Mouse (Mus musculus): Measurements from ENCODE around the gene Lhx9. TPM values are rescaled to one million over a fixed set of nuclear protein-coding genes. Genes with fewer than 3 reads are reported as not detected.

Lhx9 gene
- polyA plus RNA-seq, 1 experiment from 2014 or later, result 1.4 TPM

DNA sequence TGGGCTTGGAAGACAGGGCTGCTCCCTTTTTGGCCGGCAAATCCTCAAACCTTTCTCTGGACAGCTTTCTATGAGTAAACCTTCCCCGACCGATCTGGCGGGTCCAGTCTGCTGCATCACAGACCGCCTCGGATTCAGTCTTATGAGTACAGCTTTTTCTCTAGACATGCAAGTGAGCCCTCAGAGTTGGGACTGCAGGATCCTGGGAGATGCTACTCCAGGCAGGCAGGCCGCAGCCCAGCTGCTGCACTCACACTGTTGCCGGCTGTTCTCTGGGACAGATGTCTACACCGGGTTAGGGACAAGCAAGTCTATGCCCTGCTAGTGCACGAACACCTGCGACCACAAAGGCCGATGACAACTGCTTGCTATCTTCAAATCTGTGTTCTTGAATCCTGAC is 2.2 kb downstream of the Lhx9 start:
- Histone ChIP-seq H3K4me1 (peaks cover 60% of the 10 kb centered on the region), H3K27me3 (replicated peaks; ENCODE audit: low read depth, poor library complexity, severe bottlenecking) (peaks cover 98% of the 10 kb centered on the region), H3K36me3 (replicated peaks) (peaks cover 3% of the 10 kb centered on the region), H3K4me3 (no peak overlapping the region), H3K9me3 (no peaks in the 10 kb centered on the region), H3K27ac (replicated peaks) (no peak overlapping the region)
- peak; percentile 49 for DNase-seq (ENCODE audit: low spot score)
- WGBS, result under 1% methylated on average over 12 of the region's 12 CpGs

DNA sequence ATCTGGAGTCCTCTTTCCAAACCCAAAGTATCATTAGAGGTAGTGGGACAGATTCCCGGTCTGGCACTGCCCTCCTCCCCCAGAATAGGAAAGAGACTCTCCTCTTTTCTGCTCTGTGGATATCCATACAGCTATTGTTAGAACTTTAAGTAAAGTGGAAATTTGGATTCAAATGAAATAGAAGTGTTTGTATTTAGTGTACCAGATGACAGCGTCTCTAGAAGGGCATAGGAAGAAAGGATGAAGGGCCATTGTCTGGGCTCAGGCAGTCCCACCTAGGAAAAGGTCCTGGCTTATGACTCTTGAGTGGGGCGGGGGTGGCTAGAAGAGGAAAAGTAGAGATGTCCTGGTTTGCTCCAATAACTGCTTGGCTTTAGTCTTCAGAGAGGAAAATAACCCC is 2.9 kb downstream of the Lhx9 start:
- peaks cover 61% of the 10 kb centered on the region for H3K4me1 ChIP-seq
- no peak for DNase-seq (ENCODE audit: low spot score)
- peaks cover 98% of the 10 kb centered on the region for H3K27me3 ChIP-seq (replicated peaks; ENCODE audit: low read depth, poor library complexity, severe bottlenecking)
- H3K27ac ChIP-seq (replicated peaks), result no peak overlapping the region
- no peaks in the 10 kb centered on the region for H3K36me3 ChIP-seq (replicated peaks)
- 9% methylated on average over 3 of the region's 3 CpGs for WGBS
- H3K4me3 ChIP-seq, result no peak overlapping the region
- no peaks in the 10 kb centered on the region for H3K9me3 ChIP-seq

DNA sequence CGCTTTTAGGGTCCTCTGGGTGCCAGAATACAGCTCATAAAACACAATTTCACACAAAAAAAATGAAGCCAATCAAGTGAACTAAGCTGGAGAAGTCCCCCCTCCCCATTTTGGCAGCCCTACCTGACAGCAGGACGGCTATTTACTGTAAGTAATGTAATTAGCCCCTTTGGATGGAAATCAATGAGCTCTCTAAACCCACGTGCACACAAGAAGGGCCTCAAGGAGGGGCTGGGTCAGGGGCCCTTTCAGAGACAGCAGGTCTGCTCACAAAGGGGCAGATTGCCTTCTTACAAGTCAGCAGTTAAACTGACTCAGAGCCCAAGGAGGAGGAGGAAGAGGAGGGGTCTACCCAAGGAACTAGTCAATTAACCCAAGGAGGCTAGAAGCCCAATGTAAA is 4.2 kb downstream of the Lhx9 start:
- H3K9me3 ChIP-seq, result no peaks in the 10 kb centered on the region
- H3K27ac ChIP-seq (replicated peaks), result no peak overlapping the region
- 1% methylated on average over 3 of the region's 3 CpGs for WGBS
- no peaks in the 10 kb centered on the region for H3K36me3 ChIP-seq (replicated peaks)
- peaks cover 99% of the 10 kb centered on the region for H3K27me3 ChIP-seq (replicated peaks; ENCODE audit: low read depth, poor library complexity, severe bottlenecking)
- H3K4me3 ChIP-seq, result peak overlapping the region; percentile 53; the same call in 1 of the 2 replicates
- H3K4me1 ChIP-seq, result peaks cover 60% of the 10 kb centered on the region
- DNase-seq (ENCODE audit: low spot score), result peak; percentile 43

DNA sequence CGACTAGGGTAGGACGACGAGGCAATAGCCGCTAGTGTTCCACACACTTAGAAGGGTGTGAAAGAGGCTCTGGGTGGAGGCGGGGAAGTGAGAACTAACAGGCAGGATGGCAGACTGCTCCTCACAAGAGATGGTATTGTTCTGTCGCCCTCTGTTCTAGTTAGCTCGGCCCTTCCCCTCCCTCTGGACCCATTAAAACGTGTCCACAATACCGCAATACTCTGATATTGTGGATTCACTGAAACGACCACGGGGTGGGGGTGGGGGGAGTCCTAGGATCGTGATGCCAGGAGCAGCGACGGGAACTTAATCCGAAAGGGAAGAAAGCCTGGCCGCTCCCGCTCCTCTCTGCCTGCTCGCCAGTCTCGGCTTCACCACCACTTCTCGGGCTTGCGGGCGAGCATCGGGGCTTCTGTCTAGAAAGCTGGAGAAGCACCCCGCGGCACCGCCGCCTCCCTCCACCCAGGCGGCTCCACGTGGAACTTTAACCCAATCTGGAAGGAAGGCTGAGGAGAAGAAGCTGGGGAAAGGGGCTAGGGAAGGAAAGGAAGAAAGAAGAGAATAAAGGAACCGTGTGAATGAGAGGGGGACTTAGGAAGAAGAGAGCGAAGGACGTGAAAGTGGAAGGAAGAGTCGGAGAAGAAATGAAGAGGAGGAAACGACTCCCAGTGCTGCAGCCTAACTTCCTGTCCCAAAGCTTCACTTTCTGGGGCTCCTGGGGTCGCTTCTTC is 4.9 kb downstream of the Lhx9 start:
- Histone ChIP-seq H3K4me1 (peaks cover 54% of the 10 kb centered on the region), H3K27me3 (replicated peaks; ENCODE audit: low read depth, poor library complexity, severe bottlenecking) (peaks cover 99% of the 10 kb centered on the region), H3K9me3 (no peaks in the 10 kb centered on the region), H3K27ac (replicated peaks) (peak overlapping the region; percentile 35; the same call in 1 of the 2 replicates), H3K4me3 (peak overlapping the region; percentile 53), H3K36me3 (replicated peaks) (no peaks in the 10 kb centered on the region)
- peak; percentile 70 for DNase-seq (ENCODE audit: low spot score)
- under 1% methylated on average over 35 of the region's 35 CpGs for WGBS

DNA sequence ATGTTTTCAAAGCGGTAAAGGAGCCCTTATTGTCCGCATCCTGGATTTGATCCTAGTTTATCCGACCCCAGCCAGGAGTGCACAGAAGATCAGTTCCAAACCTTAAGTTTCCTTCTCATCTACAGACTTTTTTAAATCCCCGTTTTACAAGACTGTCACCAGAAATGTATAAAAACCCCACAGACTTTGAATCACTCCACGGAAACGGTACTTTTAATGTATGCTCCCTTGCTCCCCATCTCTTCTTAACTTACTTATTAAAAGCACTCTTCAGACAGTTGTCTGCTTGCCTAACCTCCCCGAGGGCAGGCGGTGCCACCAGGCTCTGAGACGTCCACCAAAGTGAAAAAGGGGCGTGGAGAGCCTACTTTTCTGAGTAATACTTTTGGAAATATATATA is 5.6 kb downstream of the Lhx9 start:
- DNase-seq (ENCODE audit: low spot score), result no peak
- H3K36me3 ChIP-seq (replicated peaks), result no peaks in the 10 kb centered on the region
- H3K27me3 ChIP-seq (replicated peaks; ENCODE audit: low read depth, poor library complexity, severe bottlenecking), result peaks cover 99% of the 10 kb centered on the region
- H3K27ac ChIP-seq (replicated peaks), result no peak overlapping the region
- no peaks in the 10 kb centered on the region for H3K9me3 ChIP-seq
- peak overlapping the region; percentile 54 for H3K4me3 ChIP-seq
- 1% methylated on average over 10 of the region's 10 CpGs for WGBS
- peaks cover 54% of the 10 kb centered on the region for H3K4me1 ChIP-seq

DNA sequence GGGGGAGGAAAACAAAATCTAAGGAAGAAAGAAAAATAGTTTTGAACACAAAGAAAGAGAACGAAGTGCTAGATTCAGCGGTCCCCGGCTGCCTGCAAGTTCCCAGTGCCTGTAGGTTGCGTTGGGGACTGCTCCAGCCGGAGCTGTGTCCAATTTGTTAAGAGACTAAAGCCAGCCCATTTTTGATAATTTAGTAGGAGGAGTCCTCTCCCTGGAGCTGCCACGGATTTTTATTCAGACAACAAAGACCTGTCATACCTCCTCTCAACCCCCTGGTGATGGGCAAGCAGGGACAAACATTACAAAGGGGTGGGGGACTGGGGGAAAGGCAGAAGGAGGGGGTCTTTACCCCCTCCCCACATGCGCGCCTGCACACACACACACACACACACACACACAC is 6.1 kb downstream of the Lhx9 start:
- peak; percentile 71 for DNase-seq (ENCODE audit: low spot score)
- H3K4me3 ChIP-seq, result peak overlapping the region; percentile 54
- no peak overlapping the region for H3K27ac ChIP-seq (replicated peaks)
- under 1% methylated on average over 8 of the region's 8 CpGs for WGBS
- H3K27me3 ChIP-seq (replicated peaks; ENCODE audit: low read depth, poor library complexity, severe bottlenecking), result peaks cover 99% of the 10 kb centered on the region
- peaks cover 54% of the 10 kb centered on the region for H3K4me1 ChIP-seq
- no peaks in the 10 kb centered on the region for H3K36me3 ChIP-seq (replicated peaks)
- H3K9me3 ChIP-seq, result no peaks in the 10 kb centered on the region

DNA sequence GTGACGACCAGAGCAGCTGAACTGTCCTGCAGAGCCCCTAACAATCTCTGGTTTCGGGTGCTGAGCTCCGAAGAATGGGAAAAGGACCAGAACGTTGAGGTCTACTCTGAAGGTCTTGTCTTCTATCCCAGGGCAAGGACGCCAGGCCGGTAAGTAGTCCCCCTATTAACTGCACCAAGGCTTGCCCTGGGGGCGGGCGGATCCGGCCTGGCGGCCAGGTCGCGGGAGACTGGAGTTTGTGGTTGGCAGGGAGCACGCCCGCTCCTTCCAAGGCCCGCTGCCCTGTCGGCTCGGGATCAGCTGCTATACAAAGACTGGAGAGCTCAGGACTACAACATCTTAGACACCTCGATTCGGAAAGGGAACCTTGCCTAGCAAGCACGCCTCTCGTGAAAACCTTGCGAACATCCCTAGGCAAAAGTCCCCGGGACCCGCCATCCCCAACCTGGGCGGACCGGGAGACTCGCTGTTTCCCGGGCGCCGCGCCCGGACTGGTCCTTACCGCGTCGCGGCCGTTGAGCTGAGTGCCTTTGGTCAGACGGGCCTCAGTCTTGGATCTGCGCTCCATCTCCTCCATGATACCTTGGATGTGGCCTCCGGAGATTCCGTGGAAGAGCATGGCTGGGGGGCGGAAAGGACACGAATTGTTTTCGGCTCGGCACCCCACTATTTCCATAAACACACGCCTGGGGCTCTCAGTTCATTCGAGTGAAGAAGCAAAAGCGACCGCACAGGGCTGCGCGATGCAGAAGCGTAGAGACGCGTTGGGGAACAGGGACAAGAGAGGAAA is 6.9 kb downstream of the Lhx9 start:
- no peaks in the 10 kb centered on the region for H3K36me3 ChIP-seq (replicated peaks)
- under 1% methylated on average over 54 of the region's 54 CpGs for WGBS
- H3K4me3 ChIP-seq, result peak overlapping the region; percentile 54
- no peak overlapping the region; the same call in 1 of the 2 replicates for H3K27ac ChIP-seq (replicated peaks)
- peaks cover 99% of the 10 kb centered on the region for H3K27me3 ChIP-seq (replicated peaks; ENCODE audit: low read depth, poor library complexity, severe bottlenecking)
- no peaks in the 10 kb centered on the region for H3K9me3 ChIP-seq
- DNase-seq (ENCODE audit: low spot score), result peak; percentile 83
- peaks cover 50% of the 10 kb centered on the region for H3K4me1 ChIP-seq

DNA sequence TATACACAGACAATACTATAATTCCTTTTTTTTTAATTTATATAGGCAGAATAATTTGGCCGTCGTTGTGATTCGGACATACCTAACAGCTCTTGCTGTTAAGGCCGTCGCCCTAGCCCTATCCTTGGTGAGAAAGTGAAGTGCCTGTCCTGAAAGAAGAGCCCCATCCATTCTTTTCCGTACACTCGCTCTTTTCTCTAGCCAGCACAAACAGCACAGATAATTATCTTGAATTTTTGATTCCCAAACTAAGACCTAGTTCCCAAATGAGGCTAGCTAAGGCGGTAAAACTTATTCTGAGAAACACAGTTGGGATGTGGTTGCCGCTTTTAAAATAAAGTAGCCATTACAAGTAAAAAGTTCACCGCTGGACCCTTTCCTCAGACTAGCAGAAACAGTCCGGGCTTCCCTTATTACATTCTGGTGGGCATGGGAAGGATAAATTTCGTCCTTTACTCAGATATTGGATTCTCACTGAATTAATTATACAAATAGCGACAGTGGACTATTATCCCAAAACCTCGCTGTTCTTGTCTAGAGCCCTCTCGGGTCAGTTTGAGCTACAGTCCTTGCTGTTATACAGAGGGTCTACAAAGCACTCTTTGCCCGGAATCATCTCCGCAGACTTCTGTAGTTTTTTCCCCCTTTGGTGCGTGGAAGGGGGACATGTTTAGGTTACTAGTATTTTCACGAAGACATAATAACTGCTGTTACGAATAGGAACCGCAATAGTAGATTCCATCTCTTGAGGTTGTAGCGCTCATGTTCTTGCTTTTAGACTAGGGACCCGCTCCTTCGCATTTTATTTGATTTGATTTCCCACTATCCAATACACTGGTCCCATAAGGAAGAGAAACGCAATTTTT is 7.7 kb downstream of the Lhx9 start:
- Histone ChIP-seq H3K4me1 (peaks cover 47% of the 10 kb centered on the region), H3K27me3 (replicated peaks; ENCODE audit: low read depth, poor library complexity, severe bottlenecking) (peaks cover 99% of the 10 kb centered on the region), H3K27ac (replicated peaks) (no peak overlapping the region), H3K4me3 (peak overlapping the region; percentile 54), H3K9me3 (no peaks in the 10 kb centered on the region), H3K36me3 (replicated peaks) (no peaks in the 10 kb centered on the region)
- WGBS, result 3% methylated on average over 25 of the region's 25 CpGs
- peak; percentile 49 for DNase-seq (ENCODE audit: low spot score)

DNA sequence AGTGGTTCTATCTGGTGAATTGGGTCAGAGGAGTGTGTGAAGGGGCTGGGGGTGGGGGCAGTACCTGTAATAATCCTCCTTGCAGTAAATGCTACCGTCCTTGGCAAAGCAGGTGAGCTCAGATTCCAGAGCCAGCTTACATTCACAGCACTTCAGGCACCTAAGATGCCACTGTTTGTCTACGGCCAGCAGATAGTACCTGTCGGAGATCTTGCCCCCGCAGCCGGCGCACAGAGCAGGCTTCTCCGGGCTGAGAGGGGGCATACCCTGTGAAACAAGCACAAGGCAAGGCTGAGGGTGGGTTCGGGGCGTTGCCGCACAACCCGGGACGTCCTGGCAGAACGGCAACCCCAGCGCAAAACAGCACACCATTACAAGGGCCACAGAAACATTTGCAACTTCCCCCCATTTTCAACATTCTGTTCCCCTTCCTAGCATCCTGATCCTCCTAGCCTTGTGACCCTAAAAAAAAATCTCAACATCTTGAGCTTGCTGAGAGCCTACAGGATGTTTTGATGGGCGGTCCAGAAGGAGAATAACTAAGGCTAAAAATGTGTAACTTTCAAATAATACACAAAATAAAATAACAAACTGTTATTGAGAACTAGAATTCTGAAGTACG is 8.5 kb downstream of the Lhx9 start:
- Histone ChIP-seq H3K9me3 (no peaks in the 10 kb centered on the region), H3K36me3 (replicated peaks) (no peaks in the 10 kb centered on the region), H3K4me1 (peaks cover 47% of the 10 kb centered on the region), H3K4me3 (no peak overlapping the region), H3K27ac (replicated peaks) (no peak overlapping the region), H3K27me3 (replicated peaks; ENCODE audit: low read depth, poor library complexity, severe bottlenecking) (peaks cover 99% of the 10 kb centered on the region)
- DNase-seq (ENCODE audit: low spot score), result peak; percentile 57
- WGBS, result 3% methylated on average over 16 of the region's 16 CpGs

DNA sequence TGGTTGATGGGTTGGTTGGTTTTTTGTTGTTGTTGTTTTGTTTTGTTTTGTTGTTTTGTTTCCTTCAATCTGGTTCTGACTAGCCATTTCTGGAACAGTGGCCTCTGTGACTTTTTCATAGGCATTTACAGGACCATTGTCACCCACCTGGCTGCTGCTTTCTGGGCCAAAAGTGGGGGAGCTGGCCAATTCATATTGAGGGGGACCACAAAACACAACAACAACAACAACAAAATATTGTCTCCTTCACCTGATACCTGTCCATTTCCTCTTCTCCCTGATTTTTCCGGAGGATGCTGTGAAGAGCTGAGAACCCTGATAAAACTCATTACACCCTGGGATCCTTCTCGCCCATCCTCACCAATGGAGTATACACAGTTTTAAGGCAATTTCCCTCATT is 9.1 kb downstream of the Lhx9 start:
- WGBS, result 10% methylated on average over 2 of the region's 2 CpGs
- Histone ChIP-seq H3K4me1 (peaks cover 47% of the 10 kb centered on the region), H3K4me3 (no peak overlapping the region), H3K27me3 (replicated peaks; ENCODE audit: low read depth, poor library complexity, severe bottlenecking) (peaks cover 99% of the 10 kb centered on the region), H3K27ac (replicated peaks) (no peak overlapping the region), H3K36me3 (replicated peaks) (no peaks in the 10 kb centered on the region), H3K9me3 (no peaks in the 10 kb centered on the region)
- DNase-seq (ENCODE audit: low spot score), result no peak

DNA sequence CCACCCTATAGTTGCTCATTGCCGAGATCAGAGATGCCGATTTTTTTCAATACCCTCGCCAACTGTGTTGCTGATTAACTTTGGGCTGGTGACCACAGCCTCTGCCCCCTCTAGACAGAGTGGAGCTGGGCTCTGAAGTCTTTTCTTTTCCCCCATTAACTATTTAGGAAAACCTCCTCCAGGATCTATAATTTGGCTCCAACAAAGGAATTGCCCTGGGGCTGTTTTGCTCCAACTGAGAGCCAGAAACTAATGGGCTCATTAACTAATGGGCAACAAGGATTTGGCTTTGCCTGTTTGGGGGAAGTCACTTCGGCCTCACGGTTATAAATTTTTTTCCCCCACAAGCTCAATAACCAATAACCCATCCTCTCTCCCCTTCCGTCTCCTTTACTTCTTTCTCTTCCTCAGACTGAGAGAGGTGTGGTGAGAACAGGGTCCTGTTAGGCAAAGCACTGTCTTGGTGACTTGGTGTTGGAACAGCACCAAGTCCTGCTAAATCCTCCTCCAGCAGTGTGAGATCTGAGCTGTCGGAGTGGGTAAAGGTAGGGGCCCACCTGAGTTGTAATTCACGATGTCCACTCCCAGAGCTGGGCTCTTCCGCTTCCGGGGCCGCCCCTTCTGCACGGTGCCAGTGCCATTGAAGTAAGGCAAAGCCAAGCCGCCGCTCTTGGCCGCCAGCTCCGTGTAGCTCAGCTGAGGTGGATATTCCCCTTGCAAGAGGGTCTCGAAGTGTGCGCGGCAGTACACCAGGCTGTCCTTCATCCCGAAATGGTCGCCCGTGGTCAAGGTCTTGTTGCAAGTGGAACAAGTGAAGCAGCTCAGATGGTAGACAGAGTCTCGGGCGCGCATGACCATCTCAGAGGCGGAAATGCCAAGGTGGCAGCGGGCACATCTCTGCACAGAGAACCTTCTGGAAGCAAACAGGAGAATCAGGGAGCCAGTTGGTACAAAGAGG is 10.3 kb downstream of the Lhx9 start:
- H3K4me3 ChIP-seq, result peak overlapping the region; percentile 39
- peaks cover 99% of the 10 kb centered on the region for H3K27me3 ChIP-seq (replicated peaks; ENCODE audit: low read depth, poor library complexity, severe bottlenecking)
- no peaks in the 10 kb centered on the region for H3K36me3 ChIP-seq (replicated peaks)
- peaks cover 35% of the 10 kb centered on the region for H3K4me1 ChIP-seq
- no peaks in the 10 kb centered on the region for H3K9me3 ChIP-seq
- 6% methylated on average over 27 of the region's 27 CpGs for WGBS
- peak; percentile 63 for DNase-seq (ENCODE audit: low spot score)
- no peak overlapping the region for H3K27ac ChIP-seq (replicated peaks)

Measured in embryonic facial prominence, embryonic 10.5 days (tissue).